8 mouse cellular contexts compared by ENCODE assay signal in the genomic region with DNA sequence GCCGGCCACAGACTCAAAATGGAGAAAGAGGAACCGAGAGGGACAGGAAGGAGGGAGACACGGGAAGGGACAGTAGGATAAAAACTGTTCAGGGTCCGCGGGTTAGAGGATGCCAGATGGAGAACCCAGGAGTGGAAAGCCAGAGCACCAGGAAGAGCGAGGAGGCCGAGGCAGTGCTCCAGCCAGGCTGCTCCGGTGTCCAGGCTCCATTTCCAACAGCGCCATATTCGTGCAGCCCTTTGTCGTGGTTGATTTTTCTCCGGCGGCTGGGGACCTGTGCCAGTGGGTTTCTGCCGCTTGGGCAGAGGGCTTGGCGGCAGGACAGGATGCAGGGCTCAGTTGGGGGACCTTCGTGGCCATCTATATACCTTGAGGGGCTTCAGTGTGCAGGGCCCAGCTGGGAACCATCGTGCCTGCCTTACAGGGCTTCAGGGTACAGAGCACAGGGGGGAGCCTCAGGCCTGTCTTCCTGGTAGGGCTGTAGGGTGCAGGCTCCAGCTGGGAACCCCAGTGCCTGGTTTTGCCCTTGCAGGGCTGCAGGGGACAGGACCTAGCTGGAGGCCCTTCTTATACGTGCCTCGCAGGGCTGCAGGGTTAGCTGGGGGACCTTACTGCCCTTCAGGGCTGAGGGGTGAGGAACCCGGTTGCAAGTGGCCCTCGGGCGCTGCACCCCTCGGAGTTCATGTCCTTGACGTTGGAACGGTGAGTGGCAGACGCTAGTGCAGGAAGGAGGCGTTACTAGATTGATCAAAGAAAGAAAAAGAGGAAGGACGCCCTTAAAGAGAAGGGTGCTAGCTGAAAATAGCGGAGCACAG.
DNase-seq lines count a peak whose midpoint lies in the region; ATAC-seq lines count a peak whose summit lies in the region.

No protein-coding gene starts in this region.

- no peak overlapping the region for H3K27ac ChIP-seq in embryonic facial prominence, embryonic 11.5 days (replicated peaks; ENCODE audit: low read depth, low read length)
- no peak overlapping the region for H3K27ac ChIP-seq in limb, embryonic 13.5 days
- no peak overlapping the region for H3K27ac ChIP-seq in midbrain, embryonic 13.5 days

- peak overlapping the region; percentile 56 for H3K9ac ChIP-seq in embryonic facial prominence, embryonic 11.5 days (replicated peaks; ENCODE audit: low read length)
- peak overlapping the region; percentile 61 for H3K9ac ChIP-seq in limb, embryonic 13.5 days
- H3K9ac ChIP-seq in midbrain, embryonic 13.5 days (replicated peaks) = peak overlapping the region; percentile 71

- under 1% methylated on average over 29 of the region's 29 CpGs for WGBS in embryonic facial prominence, embryonic 11.5 days
- under 1% methylated on average over 29 of the region's 29 CpGs for WGBS in limb, embryonic 13.5 days
- 0% methylated on average over 29 of the region's 29 CpGs for WGBS in midbrain, embryonic 13.5 days

- peak; percentile 84 for ATAC-seq in embryonic facial prominence, embryonic 11.5 days (replicated peaks; ENCODE audit: insufficient number of reproducible peaks, low FRiP score, low TSS enrichment, low read depth)
- peak; percentile 69; the same call in 1 of the 2 replicates for ATAC-seq in limb, embryonic 13.5 days (ENCODE audit: low FRiP score, low read depth)
- ATAC-seq in midbrain, embryonic 13.5 days = peak; percentile 88

- H3K4me2 ChIP-seq in embryonic facial prominence, embryonic 11.5 days (ENCODE audit: low read depth, low read length) = peak overlapping the region; percentile 67
- peak overlapping the region; percentile 78 for H3K4me2 ChIP-seq in limb, embryonic 13.5 days (replicated peaks)
- peak overlapping the region; percentile 59 for H3K4me2 ChIP-seq in midbrain, embryonic 13.5 days (replicated peaks)

- peak; percentile 17 to 76 for DNase-seq in adrenal gland, adult (ENCODE audit: inconsistent age in 2 of 2, low spot score in 1 of 2)
- DNase-seq in adrenal gland, adult 8-10 months = no peak
- DNase-seq in embryonic facial prominence, embryonic 11.5 days (ENCODE audit: low spot score) = peak; percentile 58
- DNase-seq in heart, adult 8-10 months (ENCODE audit: low spot score) = peak; percentile 48
- DNase-seq in kidney, adult 18-20 months = peak; percentile 46
- DNase-seq in spleen, postnatal 36 days (ENCODE audit: low spot score in 2 of 2) = peak; percentile 63 to 75

- H3K4me3 ChIP-seq in embryonic facial prominence, embryonic 11.5 days (ENCODE audit: low read depth, low read length) = peak overlapping the region; percentile 32
- H3K4me3 ChIP-seq in limb, embryonic 13.5 days = peak overlapping the region; percentile 47
- H3K4me3 ChIP-seq in midbrain, embryonic 13.5 days (replicated peaks) = peak overlapping the region; percentile 37

- no peaks in the 10 kb centered on the region for H3K36me3 ChIP-seq in embryonic facial prominence, embryonic 11.5 days (replicated peaks; ENCODE audit: control insufficient read depth, insufficient read depth, low read depth, low read length)
- no peaks in the 10 kb centered on the region for H3K36me3 ChIP-seq in limb, embryonic 13.5 days
- H3K36me3 ChIP-seq in midbrain, embryonic 13.5 days = no peaks in the 10 kb centered on the region

- peaks cover 24% of the 10 kb centered on the region for H3K27me3 ChIP-seq in embryonic facial prominence, embryonic 11.5 days (ENCODE audit: control insufficient read depth, insufficient read depth, low read length)
- peaks cover 82% of the 10 kb centered on the region for H3K27me3 ChIP-seq in limb, embryonic 13.5 days
- peaks cover 64% of the 10 kb centered on the region for H3K27me3 ChIP-seq in midbrain, embryonic 13.5 days

- H3K4me1 ChIP-seq in embryonic facial prominence, embryonic 11.5 days (ENCODE audit: control insufficient read depth, insufficient read depth, low read length) = peaks cover 11% of the 10 kb centered on the region
- H3K4me1 ChIP-seq in limb, embryonic 13.5 days = peaks cover 21% of the 10 kb centered on the region
- H3K4me1 ChIP-seq in midbrain, embryonic 13.5 days (replicated peaks) = peaks cover 26% of the 10 kb centered on the region

- H3K9me3 ChIP-seq in embryonic facial prominence, embryonic 11.5 days (replicated peaks; ENCODE audit: control insufficient read depth, low read length) = no peaks in the 10 kb centered on the region
- H3K9me3 ChIP-seq in limb, embryonic 13.5 days = no peaks in the 10 kb centered on the region
- H3K9me3 ChIP-seq in midbrain, embryonic 13.5 days = no peaks in the 10 kb centered on the region
